Mouse (Mus musculus) gastrocnemius, adult 18-20 months (tissue): ENCODE data around the gene Gm49486. TPM values are rescaled to one million over a fixed set of nuclear protein-coding genes. Genes with fewer than 3 reads are reported as not detected.

Experiments
- DNase-seq: peaks from one replicate; pipeline ENCODE4 v3.0.0; 2021; ENCODE audit warnings: low spot score
- long read RNA-seq, 2 experiments: library from polyadenylated mRNA; stranded (forward); transcript quantifications; one replicate each; pipeline ENCODE4 v2.0.0; 2021
- total RNA-seq, 2 experiments: library from RNA; stranded (reverse); gene quantifications; 2 replicates each; pipeline ENCODE4 v1.2.3; 2021

Gene Gm49486
- total RNA-seq: under 1 TPM; 0.55 to 0.69 TPM
- long read RNA-seq, experiment 1: 0 reads
- long read RNA-seq, experiment 2, partial matches to known transcripts: 0 of 5 reads
- long read RNA-seq, experiment 2, other reads (novel, unspliced or antisense): 5 of 5 reads

- peak; percentile 89 for DNase-seq
Observed at GRCm38 (mm10) chr15:79229058-79229821, at the start of gene Gm49486, which contains the start of gene Pick1. Gene Gm49486, plus strand, starts transcription at chr15:79229391. Gene Pick1, plus strand, starts transcription at chr15:79229173.

- no peak for DNase-seq
Observed at GRCm38 (mm10) chr15:79185213-79185612, 44.0 kb upstream of the Gm49486 start.

DNA sequence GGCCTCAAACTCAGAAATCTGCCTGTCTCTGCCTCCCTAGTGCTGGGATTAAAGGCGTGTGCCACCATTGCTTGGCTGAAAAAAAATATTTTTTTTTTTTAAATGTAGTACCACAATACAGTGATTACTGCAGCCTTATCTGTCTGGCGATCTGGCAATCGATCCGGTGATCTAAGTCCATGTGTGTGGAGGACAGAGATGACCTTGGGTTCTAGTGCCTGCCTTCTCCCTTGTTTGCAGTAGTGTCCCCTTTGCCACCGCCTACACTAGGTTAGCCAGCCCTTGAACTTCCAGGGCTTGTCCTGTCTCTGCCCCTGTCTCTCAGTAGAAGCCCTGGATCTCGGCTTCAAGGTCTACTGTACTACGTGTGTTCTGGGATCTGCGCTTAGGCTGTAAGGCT is 41.4 kb upstream of the Gm49486 start:
- DNase-seq: no peak

- DNase-seq: no peak
Observed at GRCm38 (mm10) chr15:79191426-79191825, 37.8 kb upstream of the Gm49486 start.

DNA sequence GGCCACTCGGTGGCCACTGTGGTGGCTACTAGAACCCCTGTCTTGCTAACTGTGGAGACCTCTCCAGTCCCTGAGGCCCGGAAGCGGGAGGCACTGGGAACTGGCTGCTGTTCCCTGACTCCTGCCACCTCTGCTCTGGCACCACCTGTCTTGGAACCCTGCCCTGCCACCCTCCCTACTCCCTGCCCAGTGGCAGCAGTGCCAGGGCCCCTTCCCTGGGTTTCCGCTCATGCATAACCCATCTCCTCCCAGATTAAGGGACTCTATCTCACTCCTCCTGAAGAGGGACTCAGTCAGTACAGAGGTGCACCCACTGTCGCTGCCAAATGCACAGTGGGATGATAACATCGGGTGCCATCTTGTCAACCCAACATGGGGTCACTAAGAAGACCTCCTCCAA is 36.7 kb upstream of the Gm49486 start:
- no peak for DNase-seq

DNA sequence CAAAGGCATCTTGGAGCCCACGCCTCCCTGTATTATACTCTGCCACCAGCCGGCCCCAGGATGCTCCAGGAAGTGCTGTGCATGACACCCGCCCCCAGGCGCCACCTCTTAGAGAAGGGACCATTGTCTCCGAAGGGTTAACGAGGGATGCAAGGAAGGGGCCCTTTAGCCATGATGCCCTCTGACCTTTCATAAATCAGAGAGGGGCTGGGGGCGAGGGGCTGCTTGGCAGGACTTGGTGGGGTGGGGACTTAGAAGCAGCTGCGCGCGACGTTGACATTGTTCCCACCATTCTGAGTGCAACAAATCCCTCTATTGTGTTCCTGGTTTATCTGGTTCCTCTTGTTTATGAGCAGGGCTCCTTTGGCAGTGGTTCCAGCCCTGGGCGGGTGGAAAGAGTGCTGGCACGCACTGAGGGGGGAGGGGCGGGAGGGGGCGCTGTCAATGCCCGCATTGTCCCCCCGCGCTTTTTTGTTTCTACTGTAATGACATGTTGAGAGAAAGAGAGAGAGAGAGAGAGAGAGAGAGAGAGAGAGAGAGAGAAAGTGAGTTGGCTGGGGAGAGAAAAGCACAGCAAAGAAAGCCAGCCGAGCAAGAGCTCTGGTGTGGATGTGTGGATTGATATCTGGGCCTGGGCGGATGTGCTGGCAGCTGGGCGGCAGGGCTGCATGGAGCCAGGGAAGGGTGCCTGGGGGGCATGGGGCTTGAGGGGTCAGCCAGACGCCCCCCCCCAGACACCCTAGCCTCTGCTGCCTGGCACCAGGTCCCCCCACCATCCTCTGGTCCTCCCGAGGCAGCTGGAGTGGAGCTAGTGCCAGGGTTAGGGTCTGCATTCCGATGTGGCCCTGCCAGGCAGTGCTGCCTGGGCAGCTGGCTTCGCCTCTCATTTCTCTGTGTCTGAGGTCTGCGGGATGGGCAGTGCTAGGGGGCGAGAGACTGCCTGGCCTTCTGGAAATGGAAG is 36.0 kb upstream of the Gm49486 start:
- no peak for DNase-seq

- DNase-seq: no peak
Observed at GRCm38 (mm10) chr15:79194048-79194447, 35.1 kb upstream of the Gm49486 start.

GRCm38 (mm10) chr15:79194946-79195345 is 34.2 kb upstream of the Gm49486 start:
- no peak for DNase-seq

GRCm38 (mm10) chr15:79195492-79195891 is 33.7 kb upstream of the Gm49486 start:
- DNase-seq: peak; percentile 39

DNA sequence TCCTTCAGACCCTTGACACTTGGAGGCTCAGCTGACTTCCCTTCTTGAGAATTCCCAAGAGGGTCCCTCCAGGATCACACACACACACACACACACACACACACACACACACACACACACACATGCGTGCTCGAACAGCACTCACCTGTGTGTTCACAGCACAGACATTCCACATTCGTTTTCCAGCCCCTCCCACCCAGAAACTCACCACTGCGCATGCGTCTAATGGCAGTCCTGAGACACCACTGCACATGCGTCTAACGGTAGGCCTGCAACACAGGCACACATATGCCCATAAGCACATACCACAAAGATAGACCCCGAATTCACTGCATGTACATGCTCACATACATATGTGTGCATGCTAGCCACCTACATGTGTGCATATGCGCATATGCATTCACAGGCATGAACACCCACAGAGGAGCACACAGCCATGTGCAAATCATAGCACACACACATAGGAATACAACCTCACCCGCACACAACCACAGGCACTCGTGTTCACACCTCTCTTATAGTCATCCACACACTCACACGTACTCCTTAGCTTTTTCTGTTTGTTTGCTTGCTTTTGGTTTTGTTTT is 29.7 kb upstream of the Gm49486 start:
- DNase-seq: no peak

GRCm38 (mm10) chr15:79201491-79202150 is 27.6 kb upstream of the Gm49486 start:
- DNase-seq: no peak

GRCm38 (mm10) chr15:79202575-79202974 is 26.6 kb upstream of the Gm49486 start:
- DNase-seq: no peak

DNA sequence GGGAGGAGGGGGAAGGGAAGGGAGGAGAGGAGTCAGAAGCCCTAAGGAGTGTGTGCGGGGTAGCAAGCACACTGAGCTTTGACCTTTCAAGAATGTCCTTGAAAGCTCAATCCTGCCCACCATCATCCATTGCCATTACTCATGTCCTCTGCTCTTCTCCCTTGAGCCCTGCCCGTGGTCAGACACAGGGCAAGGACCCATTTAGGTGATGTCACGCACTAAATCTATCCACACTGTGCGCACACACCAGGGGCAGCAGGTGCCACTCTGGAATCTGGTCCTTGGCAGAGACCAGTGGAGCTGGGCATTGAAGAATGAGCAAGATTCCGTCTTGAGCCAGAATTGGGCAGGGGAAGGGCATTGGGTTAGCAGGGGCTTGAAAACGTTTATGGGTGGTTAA is 21.0 kb upstream of the Gm49486 start:
- peak; percentile 74 for DNase-seq

GRCm38 (mm10) chr15:79208758-79209439 is 20.3 kb upstream of the Gm49486 start:
- DNase-seq: peak; percentile 54

DNA sequence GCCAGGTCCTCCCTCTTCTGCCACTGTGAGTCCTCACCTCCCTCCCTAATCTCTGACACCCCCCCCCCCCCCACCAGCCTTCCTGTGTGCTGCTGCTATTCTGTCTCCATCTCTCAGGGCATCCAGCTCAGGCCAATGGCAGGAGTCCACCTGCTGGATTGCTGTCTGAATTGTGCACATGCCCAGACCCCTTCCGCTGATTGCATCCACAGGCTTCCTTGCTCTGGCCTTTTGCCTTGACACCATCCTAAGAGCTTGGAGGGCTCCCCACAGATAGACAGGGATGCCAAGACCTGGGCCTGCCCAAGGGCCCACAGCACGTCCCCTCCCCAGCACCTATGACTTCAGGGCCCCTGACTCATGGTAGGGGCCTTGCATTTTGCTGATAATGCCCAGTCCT is 18.8 kb upstream of the Gm49486 start:
- DNase-seq: no peak

DNA sequence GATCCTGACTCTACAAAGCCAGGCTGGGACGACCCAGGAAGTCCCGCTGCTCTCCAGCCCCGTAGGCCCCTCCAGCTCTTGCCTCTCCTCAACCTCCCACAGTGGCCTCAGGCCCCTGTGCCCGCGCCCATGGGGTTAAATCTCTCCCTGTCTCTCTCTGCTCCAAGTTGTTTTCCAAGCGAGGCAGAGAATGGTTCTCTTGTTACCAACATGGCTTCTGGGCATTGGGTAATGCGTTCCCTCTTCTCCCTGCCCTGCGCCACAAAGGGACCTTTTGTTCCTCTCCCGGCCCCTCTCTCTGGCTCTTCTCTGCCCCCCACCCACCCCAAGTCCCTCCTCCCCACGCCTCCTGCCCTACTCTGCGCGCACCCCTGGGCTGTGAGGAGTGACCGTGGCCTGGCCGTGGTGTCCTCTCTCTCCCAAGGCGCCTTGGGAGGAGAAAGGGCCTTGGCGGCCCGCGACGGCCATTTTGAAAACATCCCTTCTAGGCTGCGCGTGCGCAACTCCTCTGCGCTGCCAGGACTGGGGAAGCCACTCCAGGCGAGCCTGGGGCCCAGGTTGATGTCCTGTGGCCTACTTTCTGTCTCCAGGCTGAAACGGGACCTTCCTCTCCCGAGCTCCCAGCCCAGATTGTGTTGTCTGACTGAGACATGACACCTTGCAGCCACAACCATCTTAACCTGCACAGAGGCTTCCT is 16.3 kb upstream of the Gm49486 start:
- no peak for DNase-seq

GRCm38 (mm10) chr15:79213591-79213990 is 15.6 kb upstream of the Gm49486 start:
- DNase-seq: no peak

GRCm38 (mm10) chr15:79216191-79216590 is 13.0 kb upstream of the Gm49486 start:
- DNase-seq: no peak

- no peak for DNase-seq
Observed at GRCm38 (mm10) chr15:79219572-79219971, 9.6 kb upstream of the Gm49486 start.

- DNase-seq: no peak
Observed at GRCm38 (mm10) chr15:79223641-79224040, 5.5 kb upstream of the Gm49486 start.
